Mouse (Mus musculus): ENCODE measurements at regions not wholly inside any gene's neighbourhood (a gene's known extent, or its start where the extent isn't known, plus 50 kb on each side); places are given as distances from the start of the nearest gene placed in this dataset.
A peak's percentile ranks its signal among the peaks of the same experiment; 100 is the strongest.

GRCm38 (mm10) chr8:7489948-7490347 is 1171.1 kb downstream of the Efnb2 start:
- Histone ChIP-seq H3K9ac (replicated peaks; ENCODE audit: low read length) (no peak overlapping the region), H3K36me3 (ENCODE audit: control insufficient read depth, insufficient read depth, low read length) (no peaks in the 10 kb centered on the region), H3K4me3 (replicated peaks; ENCODE audit: low read depth, low read length) (no peak overlapping the region), H3K4me2 (ENCODE audit: low read length) (no peak overlapping the region), H3K27me3 (ENCODE audit: control insufficient read depth, insufficient read depth, low read length) (no peaks in the 10 kb centered on the region), H3K9me3 (ENCODE audit: control insufficient read depth, low read length) (no peaks in the 10 kb centered on the region), H3K4me1 (ENCODE audit: control insufficient read depth, insufficient read depth, low read length) (no peaks in the 10 kb centered on the region), H3K27ac (replicated peaks; ENCODE audit: low read depth, low read length) (no peak overlapping the region)
- ATAC-seq (ENCODE audit: low FRiP score, low TSS enrichment), result no peak
- no peak for DNase-seq
- WGBS, result 84% methylated on average over 1 of the region's 1 CpGs

DNA sequence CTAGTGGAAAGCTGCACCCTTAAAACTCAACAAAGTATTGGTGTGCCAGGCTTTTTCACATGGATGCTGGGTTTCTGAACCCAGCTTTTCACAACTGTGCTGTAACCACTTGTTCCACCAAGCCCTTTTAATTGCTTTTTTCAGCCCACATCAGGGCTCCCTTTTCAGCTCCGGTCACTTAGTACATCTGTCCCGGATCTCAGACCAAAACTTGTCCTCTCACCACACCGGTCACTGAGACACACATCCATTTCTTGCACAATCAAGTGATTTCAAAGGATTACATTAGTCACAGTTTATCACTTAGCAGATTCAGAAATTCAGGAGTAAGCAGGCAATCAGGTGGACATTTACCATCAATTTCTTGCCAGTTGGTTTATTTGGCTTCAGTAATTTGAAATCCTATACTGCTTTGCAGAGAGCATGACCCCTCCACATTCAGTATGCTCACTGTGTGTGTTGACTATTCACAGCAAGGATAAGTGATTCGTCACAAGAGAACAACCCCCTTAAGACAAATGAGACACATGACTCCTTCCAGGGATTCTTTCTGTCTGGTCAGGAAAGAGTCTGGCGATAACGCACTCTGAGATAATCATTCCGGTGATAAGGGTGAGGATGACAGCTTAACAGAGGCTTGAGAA is 1188.8 kb downstream of the Efnb2 start:
- Histone ChIP-seq H3K4me2 (ENCODE audit: low read length) (no peak overlapping the region), H3K36me3 (ENCODE audit: control insufficient read depth, insufficient read depth, low read length) (no peaks in the 10 kb centered on the region), H3K4me3 (replicated peaks; ENCODE audit: low read depth, low read length) (no peak overlapping the region), H3K27me3 (ENCODE audit: control insufficient read depth, insufficient read depth, low read length) (no peaks in the 10 kb centered on the region), H3K27ac (replicated peaks; ENCODE audit: low read depth, low read length) (no peak overlapping the region), H3K4me1 (ENCODE audit: control insufficient read depth, insufficient read depth, low read length) (no peaks in the 10 kb centered on the region), H3K9ac (replicated peaks; ENCODE audit: low read length) (no peak overlapping the region), H3K9me3 (ENCODE audit: control insufficient read depth, low read length) (no peaks in the 10 kb centered on the region)
- 25% methylated on average over 7 of the region's 7 CpGs for WGBS
- ATAC-seq (ENCODE audit: low FRiP score, low TSS enrichment) (no peak), DNase-seq (no peak)

DNA sequence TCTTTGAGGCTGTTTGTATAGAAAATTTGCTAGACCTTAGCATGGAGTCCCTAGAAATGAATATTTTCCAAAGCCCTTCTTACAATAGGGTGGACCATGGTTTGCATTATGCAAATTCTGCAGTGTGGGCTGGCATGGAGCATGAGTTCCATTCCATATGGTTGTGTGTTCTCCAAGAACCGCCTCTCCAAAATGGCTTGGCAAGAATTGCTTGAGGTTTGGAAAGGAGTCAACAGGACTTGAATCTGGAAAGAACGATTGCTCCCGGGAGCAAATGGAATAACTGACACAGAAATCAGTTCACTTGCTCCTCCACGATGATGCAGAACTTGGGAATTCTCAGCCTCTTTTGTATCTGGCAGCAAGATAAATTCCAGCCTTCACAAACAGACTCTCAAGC is 1191.8 kb downstream of the Efnb2 start:
- ATAC-seq (ENCODE audit: low FRiP score, low TSS enrichment) (no peak), DNase-seq (no peak)
- Histone ChIP-seq H3K9me3 (ENCODE audit: control insufficient read depth, low read length) (no peaks in the 10 kb centered on the region), H3K9ac (replicated peaks; ENCODE audit: low read length) (no peak overlapping the region), H3K4me2 (ENCODE audit: low read length) (no peak overlapping the region), H3K36me3 (ENCODE audit: control insufficient read depth, insufficient read depth, low read length) (no peaks in the 10 kb centered on the region), H3K4me1 (ENCODE audit: control insufficient read depth, insufficient read depth, low read length) (no peaks in the 10 kb centered on the region), H3K4me3 (replicated peaks; ENCODE audit: low read depth, low read length) (no peak overlapping the region), H3K27me3 (ENCODE audit: control insufficient read depth, insufficient read depth, low read length) (no peaks in the 10 kb centered on the region), H3K27ac (replicated peaks; ENCODE audit: low read depth, low read length) (no peak overlapping the region)
- 96% methylated on average over 4 of the region's 4 CpGs for WGBS

DNA sequence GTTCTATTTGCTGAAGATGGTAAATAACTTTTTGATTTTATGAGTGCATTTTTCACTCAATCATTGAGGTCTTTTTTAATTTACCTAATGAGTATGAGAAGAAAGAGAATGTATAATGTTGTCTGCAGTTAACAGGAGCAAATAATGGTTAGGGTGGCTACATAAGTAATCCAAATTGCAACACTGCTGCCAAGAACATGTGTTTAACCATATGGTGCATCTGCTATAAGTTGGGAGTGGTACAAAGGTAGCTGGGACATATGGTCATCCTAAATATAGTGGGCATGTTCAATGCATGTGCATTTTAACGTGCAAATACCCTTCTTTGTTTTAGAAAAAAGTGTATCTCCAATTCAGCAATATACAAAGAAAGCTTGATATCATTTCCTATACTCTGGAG is 1198.2 kb downstream of the Efnb2 start:
- Histone ChIP-seq H3K4me3 (replicated peaks; ENCODE audit: low read depth, low read length) (no peak overlapping the region), H3K4me2 (ENCODE audit: low read length) (no peak overlapping the region), H3K27ac (replicated peaks; ENCODE audit: low read depth, low read length) (no peak overlapping the region), H3K27me3 (ENCODE audit: control insufficient read depth, insufficient read depth, low read length) (no peaks in the 10 kb centered on the region), H3K9me3 (ENCODE audit: control insufficient read depth, low read length) (no peaks in the 10 kb centered on the region), H3K4me1 (ENCODE audit: control insufficient read depth, insufficient read depth, low read length) (no peaks in the 10 kb centered on the region), H3K9ac (replicated peaks; ENCODE audit: low read length) (no peak overlapping the region), H3K36me3 (ENCODE audit: control insufficient read depth, insufficient read depth, low read length) (no peaks in the 10 kb centered on the region)
- WGBS, result 78% methylated on average over 1 of the region's 1 CpGs
- ATAC-seq (ENCODE audit: low FRiP score, low TSS enrichment), result no peak
- DNase-seq, result no peak

GRCm38 (mm10) chr8:7449361-7449760 is 1211.7 kb downstream of the Efnb2 start:
- Histone ChIP-seq H3K9me3 (ENCODE audit: control insufficient read depth, low read length) (no peaks in the 10 kb centered on the region), H3K27ac (replicated peaks; ENCODE audit: low read depth, low read length) (no peak overlapping the region), H3K4me1 (ENCODE audit: control insufficient read depth, insufficient read depth, low read length) (0 out of 2 replicates have a peak, but pooled peaks cover 3% of the 10 kb centered on the region), H3K9ac (replicated peaks; ENCODE audit: low read length) (no peak overlapping the region), H3K36me3 (ENCODE audit: control insufficient read depth, insufficient read depth, low read length) (no peaks in the 10 kb centered on the region), H3K4me3 (replicated peaks; ENCODE audit: low read depth, low read length) (no peak overlapping the region), H3K27me3 (ENCODE audit: control insufficient read depth, insufficient read depth, low read length) (no peaks in the 10 kb centered on the region), H3K4me2 (ENCODE audit: low read length) (no peak overlapping the region)
- DNase-seq (no peak), ATAC-seq (ENCODE audit: low FRiP score, low TSS enrichment) (no peak)

DNA sequence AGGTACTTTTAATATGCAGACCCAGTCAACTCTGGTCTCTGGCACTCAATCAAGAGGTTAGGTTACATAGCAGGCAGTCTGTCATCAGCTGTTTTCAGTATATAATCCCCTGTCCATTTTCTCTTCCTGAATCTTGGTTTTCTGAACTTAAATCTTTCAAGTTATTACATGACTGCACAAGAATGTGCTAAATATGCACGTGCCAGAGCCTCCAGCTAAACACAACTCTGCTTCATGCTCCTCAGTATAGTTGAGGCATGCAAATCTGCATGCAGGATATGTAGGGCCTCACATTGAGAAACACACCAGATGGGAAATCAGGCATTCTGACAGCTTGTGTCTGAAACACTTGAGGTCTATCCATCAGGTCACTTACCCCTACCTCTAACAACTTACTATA is 1214.0 kb downstream of the Efnb2 start:
- Histone ChIP-seq H3K9me3 (ENCODE audit: control insufficient read depth, low read length) (no peaks in the 10 kb centered on the region), H3K9ac (replicated peaks; ENCODE audit: low read length) (no peak overlapping the region), H3K27me3 (ENCODE audit: control insufficient read depth, insufficient read depth, low read length) (no peaks in the 10 kb centered on the region), H3K4me1 (ENCODE audit: control insufficient read depth, insufficient read depth, low read length) (no peaks in the 10 kb centered on the region), H3K4me2 (ENCODE audit: low read length) (no peak overlapping the region), H3K36me3 (ENCODE audit: control insufficient read depth, insufficient read depth, low read length) (no peaks in the 10 kb centered on the region), H3K27ac (replicated peaks; ENCODE audit: low read depth, low read length) (no peak overlapping the region), H3K4me3 (replicated peaks; ENCODE audit: low read depth, low read length) (no peak overlapping the region)
- 52% methylated on average over 1 of the region's 1 CpGs for WGBS
- DNase-seq (no peak), ATAC-seq (ENCODE audit: low FRiP score, low TSS enrichment) (no peak)

DNA sequence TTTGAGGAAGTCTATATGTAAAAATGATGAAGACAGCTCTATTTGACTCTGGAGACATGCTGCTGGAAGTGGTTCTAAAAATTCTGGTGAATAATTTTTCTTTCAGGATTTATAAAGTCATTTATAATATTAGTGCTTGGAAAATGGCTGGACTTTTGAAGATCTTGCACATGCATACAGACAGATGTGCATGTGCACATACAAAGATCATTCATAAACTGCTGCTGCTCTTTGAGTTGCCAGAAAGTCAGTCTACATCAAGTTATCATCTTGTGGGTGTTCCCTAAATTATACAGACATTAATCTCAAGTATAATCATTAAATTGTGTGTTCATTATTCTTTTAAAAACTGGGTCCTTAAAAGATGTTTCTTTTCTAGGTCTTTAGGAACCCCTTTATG is 1220.2 kb downstream of the Efnb2 start:
- no peak overlapping the region for H3K4me3 ChIP-seq (replicated peaks; ENCODE audit: low read depth, low read length)
- H3K27me3 ChIP-seq (ENCODE audit: control insufficient read depth, insufficient read depth, low read length), result no peaks in the 10 kb centered on the region
- H3K4me2 ChIP-seq (ENCODE audit: low read length), result no peak overlapping the region
- DNase-seq, result no peak
- no peak for ATAC-seq (ENCODE audit: low FRiP score, low TSS enrichment)
- H3K9me3 ChIP-seq (ENCODE audit: control insufficient read depth, low read length), result no peaks in the 10 kb centered on the region
- H3K9ac ChIP-seq (replicated peaks; ENCODE audit: low read length), result no peak overlapping the region
- no peak overlapping the region for H3K27ac ChIP-seq (replicated peaks; ENCODE audit: low read depth, low read length)
- peaks cover 8% of the 10 kb centered on the region; the same call in 1 of the 2 replicates for H3K4me1 ChIP-seq (ENCODE audit: control insufficient read depth, insufficient read depth, low read length)
- H3K36me3 ChIP-seq (ENCODE audit: control insufficient read depth, insufficient read depth, low read length), result no peaks in the 10 kb centered on the region

DNA sequence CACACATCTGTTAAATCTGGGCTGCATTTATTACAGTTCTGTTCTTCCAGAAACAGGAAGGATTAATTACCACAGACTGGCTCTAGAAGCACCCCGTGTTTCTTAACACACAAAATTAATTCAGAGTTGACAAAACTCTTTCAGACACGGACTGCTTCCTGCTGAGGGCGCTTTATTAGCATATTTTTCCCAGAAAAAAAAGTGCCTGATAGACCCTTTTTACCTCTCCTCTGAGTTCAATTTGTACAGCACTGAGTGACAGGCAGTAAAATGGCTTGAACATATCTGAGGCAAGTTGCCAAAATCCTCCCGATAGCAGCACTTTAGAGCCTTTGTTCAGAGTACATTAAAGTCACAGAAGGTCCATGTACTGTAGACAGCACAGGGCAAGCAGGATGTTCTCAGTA is 1220.8 kb downstream of the Efnb2 start:
- 2% methylated on average over 4 of the region's 4 CpGs for WGBS
- H3K27me3 ChIP-seq (ENCODE audit: control insufficient read depth, insufficient read depth, low read length), result no peaks in the 10 kb centered on the region
- no peak overlapping the region for H3K4me3 ChIP-seq (replicated peaks; ENCODE audit: low read depth, low read length)
- ATAC-seq (ENCODE audit: low FRiP score, low TSS enrichment), result peak; percentile 93
- H3K9ac ChIP-seq (replicated peaks; ENCODE audit: low read length), result no peak overlapping the region
- H3K36me3 ChIP-seq (ENCODE audit: control insufficient read depth, insufficient read depth, low read length), result no peaks in the 10 kb centered on the region
- no peak overlapping the region for H3K4me2 ChIP-seq (ENCODE audit: low read length)
- peaks cover 8% of the 10 kb centered on the region; the same call in 1 of the 2 replicates for H3K4me1 ChIP-seq (ENCODE audit: control insufficient read depth, insufficient read depth, low read length)
- no peak overlapping the region for H3K27ac ChIP-seq (replicated peaks; ENCODE audit: low read depth, low read length)
- peak; percentile 84 for DNase-seq
- no peaks in the 10 kb centered on the region for H3K9me3 ChIP-seq (ENCODE audit: control insufficient read depth, low read length)

DNA sequence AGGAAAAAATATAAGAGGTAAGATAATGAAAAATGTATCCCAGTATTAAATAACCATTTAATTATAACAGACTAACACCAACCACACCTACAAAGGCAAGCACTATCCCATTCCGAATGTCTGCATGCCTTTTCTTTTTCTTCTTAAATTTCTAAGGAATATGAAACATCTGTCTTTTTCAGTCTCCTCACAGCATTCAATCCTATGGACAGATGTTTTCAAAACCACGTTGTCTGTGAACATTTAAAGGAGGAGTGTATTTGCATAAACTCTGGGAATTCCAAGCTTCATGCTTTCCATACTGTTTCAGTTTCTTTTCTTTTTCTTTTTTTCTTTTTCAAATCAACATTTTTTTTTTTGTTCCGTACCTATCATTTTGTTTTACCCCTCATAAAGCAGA is 1221.2 kb downstream of the Efnb2 start:
- H3K9ac ChIP-seq (replicated peaks; ENCODE audit: low read length), result no peak overlapping the region
- H3K9me3 ChIP-seq (ENCODE audit: control insufficient read depth, low read length), result no peaks in the 10 kb centered on the region
- 12% methylated on average over 3 of the region's 3 CpGs for WGBS
- H3K4me1 ChIP-seq (ENCODE audit: control insufficient read depth, insufficient read depth, low read length), result peaks cover 8% of the 10 kb centered on the region; the same call in 1 of the 2 replicates
- DNase-seq, result no peak
- H3K4me3 ChIP-seq (replicated peaks; ENCODE audit: low read depth, low read length), result no peak overlapping the region
- no peaks in the 10 kb centered on the region for H3K27me3 ChIP-seq (ENCODE audit: control insufficient read depth, insufficient read depth, low read length)
- peak; percentile 27; the same call in 1 of the 2 replicates for ATAC-seq (ENCODE audit: low FRiP score, low TSS enrichment)
- no peak overlapping the region for H3K4me2 ChIP-seq (ENCODE audit: low read length)
- H3K36me3 ChIP-seq (ENCODE audit: control insufficient read depth, insufficient read depth, low read length), result no peaks in the 10 kb centered on the region
- H3K27ac ChIP-seq (replicated peaks; ENCODE audit: low read depth, low read length), result no peak overlapping the region

Measured in midbrain, embryonic 14.5 days (tissue).